Mouse (Mus musculus): ENCODE measurements at regions not wholly inside any gene's neighbourhood (a gene's known extent, or its start where the extent isn't known, plus 50 kb on each side); places are given as distances from the start of the nearest gene placed in this dataset.

- Histone ChIP-seq H3K27ac (replicated peaks) (no peak overlapping the region), H3K4me1 (no peaks in the 10 kb centered on the region), H3K9ac (replicated peaks) (no peak overlapping the region), H3K4me2 (replicated peaks) (no peak overlapping the region), H3K9me3 (no peaks in the 10 kb centered on the region), H3K4me3 (no peak overlapping the region), H3K36me3 (no peaks in the 10 kb centered on the region), H3K27me3 (no peaks in the 10 kb centered on the region)
- ATAC-seq (replicated peaks), result no peak
- WGBS, result 70% methylated on average over 2 of the region's 2 CpGs
Observed at GRCm38 (mm10) chr12:15552210-15552609, 264.5 kb downstream of the Trib2 start.

- no peak for ATAC-seq (replicated peaks)
- Histone ChIP-seq H3K9ac (replicated peaks) (no peak overlapping the region), H3K9me3 (no peaks in the 10 kb centered on the region), H3K4me1 (no peaks in the 10 kb centered on the region), H3K27ac (replicated peaks) (no peak overlapping the region), H3K4me2 (replicated peaks) (no peak overlapping the region), H3K27me3 (no peaks in the 10 kb centered on the region), H3K36me3 (no peaks in the 10 kb centered on the region), H3K4me3 (no peak overlapping the region)
- WGBS, result 61% methylated on average over 4 of the region's 4 CpGs
Observed at GRCm38 (mm10) chr12:15551281-15551900, 265.3 kb downstream of the Trib2 start.

- Histone ChIP-seq H3K9me3 (no peaks in the 10 kb centered on the region), H3K27ac (replicated peaks) (no peak overlapping the region), H3K4me1 (no peaks in the 10 kb centered on the region), H3K4me2 (replicated peaks) (no peak overlapping the region), H3K4me3 (no peak overlapping the region), H3K36me3 (no peaks in the 10 kb centered on the region), H3K9ac (replicated peaks) (no peak overlapping the region), H3K27me3 (no peaks in the 10 kb centered on the region)
- 58% methylated on average over 1 of the region's 1 CpGs for WGBS
- no peak for ATAC-seq (replicated peaks)
Observed at GRCm38 (mm10) chr12:15544351-15544750, 272.4 kb downstream of the Trib2 start.

- H3K4me3 ChIP-seq, result no peak overlapping the region
- ATAC-seq (replicated peaks), result no peak
- 70% methylated on average over 2 of the region's 2 CpGs for WGBS
Observed at GRCm38 (mm10) chr12:15542486-15542885, 274.2 kb downstream of the Trib2 start.

GRCm38 (mm10) chr12:15536852-15537368, 279.8 kb downstream of the Trib2 start:
- peak; percentile 74 for ATAC-seq (replicated peaks)
- WGBS, result 52% methylated on average over 8 of the region's 8 CpGs

More at GRCm38 (mm10) chr12:15542486-15542885, 274.2 kb downstream of the Trib2 start:
- Histone ChIP-seq H3K27me3 (no peaks in the 10 kb centered on the region), H3K9me3 (no peaks in the 10 kb centered on the region), H3K4me2 (replicated peaks) (no peak overlapping the region), H3K27ac (replicated peaks) (no peak overlapping the region), H3K4me1 (no peaks in the 10 kb centered on the region), H3K9ac (replicated peaks) (no peak overlapping the region), H3K36me3 (no peaks in the 10 kb centered on the region)

GRCm38 (mm10) chr12:15536247-15536646, 280.5 kb downstream of the Trib2 start:
- Histone ChIP-seq H3K9ac (replicated peaks) (no peak overlapping the region), H3K4me3 (no peak overlapping the region), H3K4me1 (peaks cover 4% of the 10 kb centered on the region; the same call in 1 of the 2 replicates), H3K4me2 (replicated peaks) (no peak overlapping the region), H3K9me3 (no peaks in the 10 kb centered on the region), H3K36me3 (no peaks in the 10 kb centered on the region), H3K27me3 (no peaks in the 10 kb centered on the region), H3K27ac (replicated peaks) (no peak overlapping the region)
- WGBS, result 88% methylated on average over 5 of the region's 5 CpGs
- ATAC-seq (replicated peaks), result no peak

More at GRCm38 (mm10) chr12:15536852-15537368, 279.8 kb downstream of the Trib2 start:
- H3K27ac ChIP-seq (replicated peaks), result no peak overlapping the region
- H3K4me3 ChIP-seq, result no peak overlapping the region
- H3K36me3 ChIP-seq, result no peaks in the 10 kb centered on the region
- H3K9ac ChIP-seq (replicated peaks), result no peak overlapping the region
- H3K27me3 ChIP-seq, result no peaks in the 10 kb centered on the region
- H3K4me2 ChIP-seq (replicated peaks), result no peak overlapping the region
- peaks cover 4% of the 10 kb centered on the region; the same call in 1 of the 2 replicates for H3K4me1 ChIP-seq
- no peaks in the 10 kb centered on the region for H3K9me3 ChIP-seq

- Histone ChIP-seq H3K27ac (replicated peaks) (no peak overlapping the region), H3K27me3 (no peaks in the 10 kb centered on the region), H3K9me3 (no peaks in the 10 kb centered on the region), H3K4me2 (replicated peaks) (no peak overlapping the region), H3K4me1 (peaks cover 4% of the 10 kb centered on the region; the same call in 1 of the 2 replicates), H3K36me3 (no peaks in the 10 kb centered on the region), H3K4me3 (no peak overlapping the region), H3K9ac (replicated peaks) (no peak overlapping the region)
- 8% methylated on average over 6 of the region's 6 CpGs for WGBS
- peak; percentile 81 for ATAC-seq (replicated peaks)
Observed at GRCm38 (mm10) chr12:15535822-15536221, 280.9 kb downstream of the Trib2 start.

GRCm38 (mm10) chr12:15520783-15521407, 295.8 kb downstream of the Trib2 start:
- Histone ChIP-seq H3K36me3 (no peaks in the 10 kb centered on the region), H3K4me3 (no peak overlapping the region), H3K4me1 (no peaks in the 10 kb centered on the region), H3K27ac (replicated peaks) (no peak overlapping the region), H3K27me3 (no peaks in the 10 kb centered on the region), H3K4me2 (replicated peaks) (no peak overlapping the region), H3K9ac (replicated peaks) (no peak overlapping the region), H3K9me3 (no peaks in the 10 kb centered on the region)
- 46% methylated on average over 4 of the region's 4 CpGs for WGBS
- ATAC-seq (replicated peaks), result no peak

- Histone ChIP-seq H3K27ac (replicated peaks) (no peak overlapping the region), H3K27me3 (no peaks in the 10 kb centered on the region), H3K4me2 (replicated peaks) (no peak overlapping the region), H3K36me3 (no peaks in the 10 kb centered on the region), H3K9me3 (no peaks in the 10 kb centered on the region), H3K4me1 (no peaks in the 10 kb centered on the region), H3K4me3 (no peak overlapping the region), H3K9ac (replicated peaks) (no peak overlapping the region)
- no peak for ATAC-seq (replicated peaks)
- 41% methylated on average over 2 of the region's 2 CpGs for WGBS
Observed at GRCm38 (mm10) chr12:15511994-15512393, 304.7 kb downstream of the Trib2 start.

- no peak overlapping the region for H3K4me3 ChIP-seq
- no peaks in the 10 kb centered on the region for H3K4me1 ChIP-seq
- WGBS, result 27% methylated on average over 7 of the region's 7 CpGs
- no peaks in the 10 kb centered on the region for H3K9me3 ChIP-seq
- H3K27ac ChIP-seq (replicated peaks), result no peak overlapping the region
- no peak for ATAC-seq (replicated peaks)
- no peaks in the 10 kb centered on the region for H3K27me3 ChIP-seq
- H3K4me2 ChIP-seq (replicated peaks), result no peak overlapping the region
- no peaks in the 10 kb centered on the region for H3K36me3 ChIP-seq
- no peak overlapping the region for H3K9ac ChIP-seq (replicated peaks)
Observed at GRCm38 (mm10) chr12:15507576-15507975, 309.1 kb downstream of the Trib2 start.

GRCm38 (mm10) chr12:15493640-15494039, 323.1 kb downstream of the Trib2 start:
- Histone ChIP-seq H3K4me1 (no peaks in the 10 kb centered on the region), H3K27me3 (no peaks in the 10 kb centered on the region), H3K4me3 (no peak overlapping the region), H3K9ac (replicated peaks) (no peak overlapping the region), H3K36me3 (no peaks in the 10 kb centered on the region), H3K27ac (replicated peaks) (no peak overlapping the region), H3K9me3 (no peaks in the 10 kb centered on the region), H3K4me2 (replicated peaks) (no peak overlapping the region)
- 92% methylated on average over 2 of the region's 2 CpGs for WGBS
- no peak for ATAC-seq (replicated peaks)

GRCm38 (mm10) chr12:15472741-15473140, 344.0 kb downstream of the Trib2 start:
- Histone ChIP-seq H3K4me3 (no peak overlapping the region), H3K9me3 (no peaks in the 10 kb centered on the region), H3K4me2 (replicated peaks) (no peak overlapping the region), H3K36me3 (no peaks in the 10 kb centered on the region), H3K9ac (replicated peaks) (no peak overlapping the region), H3K27ac (replicated peaks) (no peak overlapping the region), H3K27me3 (no peaks in the 10 kb centered on the region), H3K4me1 (no peaks in the 10 kb centered on the region)
- no peak for ATAC-seq (replicated peaks)
- whole genome bisulfite sequencing, result 93% methylated on average over 3 of the region's 3 CpGs
